Mouse (Mus musculus) thymus, adult 2 months (tissue): ENCODE measurements around the gene Hcrt.

Experiments
- CTCF ChIP-seq: fragments of 200-500 bp; IDR thresholded peaks from 2 replicates; pipeline ENCODE4 v1.5.1; 2012; ENCODE audit warnings: mild to moderate bottlenecking, control low read depth, low read length, moderate library complexity, borderline replicate concordance; ENCODE audit not compliant: control insufficient read depth, poor library complexity, insufficient read depth; ENCODE audit errors: extremely low read depth
- POLR2A ChIP-seq: fragments of 200-500 bp; IDR thresholded peaks from 2 replicates; pipeline ENCODE4 v1.6.1; 2012; ENCODE audit warnings: mild to moderate bottlenecking, low read length, control low read depth, moderate library complexity; ENCODE audit not compliant: control insufficient read depth, poor library complexity, insufficient read depth; ENCODE audit errors: extremely low read depth

GRCm38 (mm10) chr11:100754021-100754692, 8.6 kb downstream of the Hcrt start:
- TF ChIP-seq CTCF (no peak), POLR2A (no peak)
